Mouse (Mus musculus): ENCODE results near the gene Cx3cr1.

DNA sequence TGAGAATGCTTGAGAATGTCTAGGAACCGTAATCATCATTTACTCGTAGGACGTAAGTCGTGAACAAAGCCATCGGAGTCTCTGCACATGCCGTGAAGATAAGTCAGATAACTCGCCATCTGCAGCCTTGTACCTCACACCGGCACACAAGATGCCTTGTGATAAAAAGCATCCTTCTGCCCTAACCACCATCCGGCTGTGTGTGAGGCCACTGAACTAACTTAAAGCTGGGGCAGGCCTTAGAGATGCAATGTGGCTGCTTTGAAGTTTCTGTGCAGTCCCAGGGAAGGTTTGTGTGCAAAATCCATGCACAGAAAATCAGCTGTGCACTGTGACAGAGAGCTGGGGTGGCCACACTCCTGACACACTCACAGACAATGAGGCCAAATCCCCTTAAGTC lies 14.7 kb upstream of the Cx3cr1 start:
- no peak for TF ChIP-seq CTCF (IDR thresholded peaks at IDR 0.05; ENCODE audit: extremely low read depth, insufficient read depth, insufficient read length, insufficient replicate concordance)
- TF ChIP-seq POLR2A (IDR thresholded peaks at IDR 0.05; ENCODE audit: low read depth, low read length): no peak

Data from spleen, adult 2 months (tissue).